Mouse (Mus musculus): ENCODE data around the gene Fhl2.

- TF ChIP-seq CTCF (IDR thresholded peaks at IDR 0.05; ENCODE audit: extremely low read depth, insufficient read length, insufficient replicate concordance, low read depth, low read length) (no peak), POLR2A (IDR thresholded peaks at IDR 0.05; ENCODE audit: low read depth, low read length) (no peak)
Observed at GRCm38 (mm10) chr1:43224943-43225342, 28.2 kb upstream of the Fhl2 start.

Measured in small intestine, adult 2 months (tissue).